Mouse (Mus musculus): ENCODE results near the gene Top3a. TPM values are rescaled to one million over a fixed set of nuclear protein-coding genes. Genes with fewer than 3 reads are reported as not detected.

The Top3a gene
- total RNA-seq, 2 experiments from 2014 or later: 9.1 to 9.4 TPM

GRCm38 (mm10) chr11:60696165-60696564, 81.0 kb downstream of the Top3a start:
- no peak for DNase-seq
- intact Hi-C loops (cut with DNase I): no loop called here

Small RNA genes lying within 50 kb of the gene (microRNA-seq; reads per million reads assigned to microRNA genes)
- 9.0 reads per million, percentile 24 among the genes with 10 or more reads in this experiment for gene Mir5100

Other genes starting within 250 kb of the Top3a start
- 10 to 100 TPM; 30.9 to 32.3 TPM for gene Alkbh5, start 241.0 kb downstream of the Top3a start, total RNA-seq (2021)
- gene Llgl1, start 77.6 kb downstream of the Top3a start, total RNA-seq (2021): 10 to 100 TPM; 42.2 to 43.4 TPM
- 10 to 100 TPM; 92.3 to 92.6 TPM for gene Flii, start 50.1 kb downstream of the Top3a start, total RNA-seq (2021)
- 10 to 100 TPM; 29.9 to 30.5 TPM for gene Mief2, start 49.0 kb downstream of the Top3a start, total RNA-seq (2021)
- gene Smcr8, start 159 bp upstream of the Top3a start, total RNA-seq (2021): 10 to 100 TPM; 23.9 to 24.7 TPM
- gene Shmt1, start 34.4 kb upstream of the Top3a start, total RNA-seq (2021): 1 to 10 TPM; 4.4 to 5.5 TPM
- gene Dhrs7b, start 53.3 kb upstream of the Top3a start, total RNA-seq (2021): 10 to 100 TPM; 23.5 to 23.6 TPM
- 10 to 100 TPM; 26.5 to 26.8 TPM for gene Tmem11, start 101.9 kb upstream of the Top3a start, total RNA-seq (2021)
- 10 to 100 TPM; 22.8 to 29.3 TPM for gene Natd1, start 137.4 kb upstream of the Top3a start, total RNA-seq (2021)
- gene Map2k3, start 154.7 kb upstream of the Top3a start, total RNA-seq (2021): 10 to 100 TPM; 16.7 to 17.3 TPM
- gene Kcnj12, start 245.2 kb upstream of the Top3a start, total RNA-seq (2021): 1 to 10 TPM; 5.3 TPM